Mouse (Mus musculus): Measurements from ENCODE around the gene Pp2d1. TPM values are rescaled to one million over a fixed set of nuclear protein-coding genes. Genes with fewer than 3 reads are reported as not detected.

Gene Pp2d1
- polyA plus RNA-seq, 1 experiment from 2014 or later, result 0.77 TPM

GRCm38 (mm10) chr17:53520509-53520908 lies 18.7 kb downstream of the Pp2d1 start:
- H3K36me3 ChIP-seq (ENCODE audit: control insufficient read depth, insufficient read depth, low read length), result no peaks in the 10 kb centered on the region
- no peaks in the 10 kb centered on the region for H3K9me3 ChIP-seq (ENCODE audit: control insufficient read depth, low read length)
- no peaks in the 10 kb centered on the region for H3K27me3 ChIP-seq (ENCODE audit: control insufficient read depth, insufficient read depth, low read length)
- H3K27ac ChIP-seq (ENCODE audit: low read depth, low read length), result no peak overlapping the region
- H3K9ac ChIP-seq (ENCODE audit: low read depth, low read length), result no peak overlapping the region
- ATAC-seq (ENCODE audit: low FRiP score) (no peak), DNase-seq (ENCODE audit: low spot score) (no peak)
- no peaks in the 10 kb centered on the region for H3K4me1 ChIP-seq (replicated peaks; ENCODE audit: control insufficient read depth, insufficient read depth, low read length)
- no peak overlapping the region for H3K4me3 ChIP-seq (ENCODE audit: low read depth, low read length)
- H3K4me2 ChIP-seq (replicated peaks; ENCODE audit: low read depth, low read length), result no peak overlapping the region

GRCm38 (mm10) chr17:53519364-53519763 lies 19.9 kb downstream of the Pp2d1 start:
- H3K36me3 ChIP-seq (ENCODE audit: control insufficient read depth, insufficient read depth, low read length), result no peaks in the 10 kb centered on the region
- no peaks in the 10 kb centered on the region for H3K27me3 ChIP-seq (ENCODE audit: control insufficient read depth, insufficient read depth, low read length)
- ATAC-seq (ENCODE audit: low FRiP score), result no peak
- no peaks in the 10 kb centered on the region for H3K9me3 ChIP-seq (ENCODE audit: control insufficient read depth, low read length)
- no peak overlapping the region for H3K4me2 ChIP-seq (replicated peaks; ENCODE audit: low read depth, low read length)
- H3K9ac ChIP-seq (ENCODE audit: low read depth, low read length), result no peak overlapping the region
- no peak for DNase-seq (ENCODE audit: low spot score)
- H3K4me1 ChIP-seq (replicated peaks; ENCODE audit: control insufficient read depth, insufficient read depth, low read length), result no peaks in the 10 kb centered on the region
- H3K4me3 ChIP-seq (ENCODE audit: low read depth, low read length), result no peak overlapping the region
- H3K27ac ChIP-seq (ENCODE audit: low read depth, low read length), result no peak overlapping the region

GRCm38 (mm10) chr17:53512311-53512951 lies 26.8 kb downstream of the Pp2d1 start:
- Histone ChIP-seq H3K36me3 (ENCODE audit: control insufficient read depth, insufficient read depth, low read length) (no peaks in the 10 kb centered on the region), H3K27ac (ENCODE audit: low read depth, low read length) (no peak overlapping the region), H3K9me3 (ENCODE audit: control insufficient read depth, low read length) (no peaks in the 10 kb centered on the region), H3K4me1 (replicated peaks; ENCODE audit: control insufficient read depth, insufficient read depth, low read length) (no peaks in the 10 kb centered on the region), H3K9ac (ENCODE audit: low read depth, low read length) (no peak overlapping the region), H3K4me3 (ENCODE audit: low read depth, low read length) (no peak overlapping the region), H3K4me2 (replicated peaks; ENCODE audit: low read depth, low read length) (no peak overlapping the region), H3K27me3 (ENCODE audit: control insufficient read depth, insufficient read depth, low read length) (no peaks in the 10 kb centered on the region)
- DNase-seq (ENCODE audit: low spot score) (peak; percentile 35), ATAC-seq (ENCODE audit: low FRiP score) (no peak)
- WGBS, result 82% methylated on average over 2 of the region's 2 CpGs

- H3K9me3 ChIP-seq (ENCODE audit: control insufficient read depth, low read length), result no peaks in the 10 kb centered on the region
- no peak overlapping the region for H3K27ac ChIP-seq (ENCODE audit: low read depth, low read length)
- no peak for ATAC-seq (ENCODE audit: low FRiP score)
- no peaks in the 10 kb centered on the region for H3K27me3 ChIP-seq (ENCODE audit: control insufficient read depth, insufficient read depth, low read length)
- DNase-seq (ENCODE audit: low spot score), result no peak
- H3K4me3 ChIP-seq (ENCODE audit: low read depth, low read length), result no peak overlapping the region
- peaks cover 2% of the 10 kb centered on the region; the same call in 1 of the 2 replicates for H3K36me3 ChIP-seq (ENCODE audit: control insufficient read depth, insufficient read depth, low read length)
- no peaks in the 10 kb centered on the region for H3K4me1 ChIP-seq (replicated peaks; ENCODE audit: control insufficient read depth, insufficient read depth, low read length)
- no peak overlapping the region for H3K9ac ChIP-seq (ENCODE audit: low read depth, low read length)
- H3K4me2 ChIP-seq (replicated peaks; ENCODE audit: low read depth, low read length), result no peak overlapping the region
- WGBS, result 96% methylated on average over 2 of the region's 2 CpGs
Measured at GRCm38 (mm10) chr17:53502966-53503365, 36.3 kb downstream of the Pp2d1 start.

- H3K27ac ChIP-seq (ENCODE audit: low read depth, low read length), result no peak overlapping the region
- H3K27me3 ChIP-seq (ENCODE audit: control insufficient read depth, insufficient read depth, low read length), result no peaks in the 10 kb centered on the region
- no peaks in the 10 kb centered on the region for H3K4me1 ChIP-seq (replicated peaks; ENCODE audit: control insufficient read depth, insufficient read depth, low read length)
- no peak for DNase-seq (ENCODE audit: low spot score)
- no peak overlapping the region for H3K4me3 ChIP-seq (ENCODE audit: low read depth, low read length)
- ATAC-seq (ENCODE audit: low FRiP score), result no peak
- no peak overlapping the region for H3K9ac ChIP-seq (ENCODE audit: low read depth, low read length)
- H3K9me3 ChIP-seq (ENCODE audit: control insufficient read depth, low read length), result no peaks in the 10 kb centered on the region
- no peaks in the 10 kb centered on the region for H3K36me3 ChIP-seq (ENCODE audit: control insufficient read depth, insufficient read depth, low read length)
- WGBS, result 100% methylated on average over 1 of the region's 1 CpGs
- no peak overlapping the region for H3K4me2 ChIP-seq (replicated peaks; ENCODE audit: low read depth, low read length)
Measured at GRCm38 (mm10) chr17:53489007-53489378, 50.3 kb downstream of the Pp2d1 start.

- H3K36me3 ChIP-seq (ENCODE audit: control insufficient read depth, insufficient read depth, low read length), result no peaks in the 10 kb centered on the region
- H3K27ac ChIP-seq (ENCODE audit: low read depth, low read length), result no peak overlapping the region
- no peak overlapping the region for H3K4me3 ChIP-seq (ENCODE audit: low read depth, low read length)
- DNase-seq (ENCODE audit: low spot score), result no peak
- whole genome bisulfite sequencing, result 93% methylated on average over 4 of the region's 4 CpGs
- H3K4me1 ChIP-seq (replicated peaks; ENCODE audit: control insufficient read depth, insufficient read depth, low read length), result no peaks in the 10 kb centered on the region
- H3K9ac ChIP-seq (ENCODE audit: low read depth, low read length), result no peak overlapping the region
- no peaks in the 10 kb centered on the region for H3K27me3 ChIP-seq (ENCODE audit: control insufficient read depth, insufficient read depth, low read length)
- no peak for ATAC-seq (ENCODE audit: low FRiP score)
- H3K9me3 ChIP-seq (ENCODE audit: control insufficient read depth, low read length), result no peaks in the 10 kb centered on the region
- H3K4me2 ChIP-seq (replicated peaks; ENCODE audit: low read depth, low read length), result no peak overlapping the region
Measured at GRCm38 (mm10) chr17:53488291-53489006, 50.8 kb downstream of the Pp2d1 start.

- no peaks in the 10 kb centered on the region for H3K27me3 ChIP-seq (ENCODE audit: control insufficient read depth, insufficient read depth, low read length)
- H3K4me3 ChIP-seq (ENCODE audit: low read depth, low read length), result peak overlapping the region; percentile 95
- H3K27ac ChIP-seq (ENCODE audit: low read depth, low read length), result no peak overlapping the region
- WGBS, result 56% methylated on average over 7 of the region's 7 CpGs
- H3K9ac ChIP-seq (ENCODE audit: low read depth, low read length), result peak overlapping the region; percentile 93
- ATAC-seq (ENCODE audit: low FRiP score) (no peak), DNase-seq (ENCODE audit: low spot score) (no peak)
- H3K4me2 ChIP-seq (replicated peaks; ENCODE audit: low read depth, low read length), result peak overlapping the region; percentile 65
- H3K4me1 ChIP-seq (replicated peaks; ENCODE audit: control insufficient read depth, insufficient read depth, low read length), result peaks cover 2% of the 10 kb centered on the region; the same call in 1 of the 2 replicates
- no peaks in the 10 kb centered on the region for H3K9me3 ChIP-seq (ENCODE audit: control insufficient read depth, low read length)
- no peaks in the 10 kb centered on the region for H3K36me3 ChIP-seq (ENCODE audit: control insufficient read depth, insufficient read depth, low read length)
Measured at GRCm38 (mm10) chr17:53480433-53480832, 58.8 kb downstream of the Pp2d1 start.

GRCm38 (mm10) chr17:53479604-53480041 lies 59.6 kb downstream of the Pp2d1 start:
- peak overlapping the region; percentile 97 for H3K27ac ChIP-seq (ENCODE audit: low read depth, low read length)
- 0% methylated on average over 22 of the region's 33 CpGs for WGBS
- H3K9me3 ChIP-seq (ENCODE audit: control insufficient read depth, low read length), result no peaks in the 10 kb centered on the region
- H3K9ac ChIP-seq (ENCODE audit: low read depth, low read length), result peak overlapping the region; percentile 93
- DNase-seq (ENCODE audit: low spot score), result peak; percentile 68
- H3K4me3 ChIP-seq (ENCODE audit: low read depth, low read length), result peak overlapping the region; percentile 95
- H3K4me2 ChIP-seq (replicated peaks; ENCODE audit: low read depth, low read length), result peak overlapping the region; percentile 65
- peak; percentile 13 for ATAC-seq (ENCODE audit: low FRiP score)
- H3K4me1 ChIP-seq (replicated peaks; ENCODE audit: control insufficient read depth, insufficient read depth, low read length), result peaks cover 2% of the 10 kb centered on the region; the same call in 1 of the 2 replicates
- H3K36me3 ChIP-seq (ENCODE audit: control insufficient read depth, insufficient read depth, low read length), result no peaks in the 10 kb centered on the region
- H3K27me3 ChIP-seq (ENCODE audit: control insufficient read depth, insufficient read depth, low read length), result no peaks in the 10 kb centered on the region
